Mouse (Mus musculus) mouse embryonic stem cell (cell line): ENCODE results near the gene Eno2.
"Not testable (repeated sequence)": the region's sequence is repeated elsewhere in the genome, so short reads cannot be mapped to it uniquely, and the experiment has no call there.

Experiments used
- in situ Hi-C, 2 experiments: fragments of 300-500 bp; cut with MboI; formaldehyde crosslinking; loops; 1 replicate in 1 of 2; 3 replicates in 1 of 2; pipeline ENCODE4 v1.14.3; 2019 to 2020; ENCODE audit warnings: low sequenced_read_pairs in 2 of 2, low pct_unique_long_range_greater_than_20kb in 1 of 2, mixed read lengths in 1 of 2; ENCODE audit not compliant: unreplicated experiment in 1 of 2

The Eno2 gene

DNA sequence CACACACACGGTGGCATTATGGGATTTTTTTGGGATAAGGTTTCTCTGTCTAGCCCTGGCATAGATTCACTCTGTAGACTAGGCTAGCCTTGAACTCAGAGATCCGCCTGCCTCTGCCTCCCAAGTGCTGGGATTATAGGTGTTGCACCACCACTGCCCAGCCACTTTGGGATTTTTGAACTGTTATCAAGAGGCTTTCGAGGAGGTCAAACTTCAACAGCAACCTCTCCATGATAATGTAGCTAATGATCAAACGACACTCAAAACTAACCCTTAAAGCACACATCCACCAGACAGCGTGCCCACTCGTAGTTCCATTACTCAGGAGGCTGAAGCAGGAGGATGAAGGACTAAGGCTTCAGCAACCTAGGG is 38.5 kb upstream of the Eno2 start:
- in situ Hi-C loops: no loop called here

DNA sequence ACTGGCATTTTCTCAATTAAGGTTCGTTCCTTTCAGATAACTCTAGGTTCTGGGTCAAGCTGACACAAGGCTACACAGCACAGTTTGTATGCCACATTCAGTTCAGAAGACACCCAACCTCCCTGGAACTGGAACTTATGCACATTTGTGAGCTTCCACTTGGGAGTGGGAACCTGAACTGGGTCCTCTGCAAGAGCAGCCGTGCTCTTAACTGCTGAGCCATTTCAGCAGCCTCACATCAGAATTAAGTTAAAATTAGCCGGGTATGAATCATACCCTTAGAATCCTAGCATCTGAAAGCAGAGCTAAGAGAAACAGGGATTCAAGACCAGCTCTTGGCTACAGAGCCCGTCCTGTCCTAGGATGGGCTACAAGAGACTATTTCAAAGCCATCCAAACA is 37.9 kb upstream of the Eno2 start:
- in situ Hi-C loops: no loop called here

DNA sequence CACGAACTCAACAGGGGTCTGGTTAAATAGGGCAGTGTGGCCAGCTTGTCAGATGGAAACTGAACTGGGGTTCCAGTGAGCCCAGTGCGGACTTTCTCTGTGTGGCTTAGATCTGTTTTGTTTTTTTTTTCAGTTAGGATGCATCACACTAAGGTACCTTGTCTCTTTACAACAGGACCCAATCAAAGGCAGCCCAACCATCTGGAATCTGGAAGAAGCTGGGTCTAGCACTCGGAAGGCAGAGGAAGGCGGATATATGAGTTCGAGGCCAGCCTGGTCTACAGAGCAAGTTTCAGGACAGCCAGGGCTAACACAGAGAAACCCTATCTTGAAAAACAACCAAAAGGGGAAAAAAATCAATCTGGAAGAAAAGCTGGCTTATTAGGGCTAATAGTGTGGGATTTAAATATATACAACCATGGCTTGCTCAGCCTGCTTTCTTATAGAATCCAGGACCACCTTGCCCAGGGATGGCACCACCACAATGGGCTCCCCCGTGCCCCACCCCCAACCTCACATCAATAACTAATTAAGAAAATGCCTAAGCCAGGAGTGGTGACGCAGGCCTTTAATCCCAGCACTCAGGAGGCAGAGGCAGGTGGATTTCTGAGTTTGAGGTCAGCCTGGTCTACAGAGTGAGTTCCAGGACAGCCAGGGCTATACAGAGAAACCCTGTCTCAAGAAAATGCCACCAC is 37.1 kb upstream of the Eno2 start:
- in situ Hi-C loops: no loop called here

DNA sequence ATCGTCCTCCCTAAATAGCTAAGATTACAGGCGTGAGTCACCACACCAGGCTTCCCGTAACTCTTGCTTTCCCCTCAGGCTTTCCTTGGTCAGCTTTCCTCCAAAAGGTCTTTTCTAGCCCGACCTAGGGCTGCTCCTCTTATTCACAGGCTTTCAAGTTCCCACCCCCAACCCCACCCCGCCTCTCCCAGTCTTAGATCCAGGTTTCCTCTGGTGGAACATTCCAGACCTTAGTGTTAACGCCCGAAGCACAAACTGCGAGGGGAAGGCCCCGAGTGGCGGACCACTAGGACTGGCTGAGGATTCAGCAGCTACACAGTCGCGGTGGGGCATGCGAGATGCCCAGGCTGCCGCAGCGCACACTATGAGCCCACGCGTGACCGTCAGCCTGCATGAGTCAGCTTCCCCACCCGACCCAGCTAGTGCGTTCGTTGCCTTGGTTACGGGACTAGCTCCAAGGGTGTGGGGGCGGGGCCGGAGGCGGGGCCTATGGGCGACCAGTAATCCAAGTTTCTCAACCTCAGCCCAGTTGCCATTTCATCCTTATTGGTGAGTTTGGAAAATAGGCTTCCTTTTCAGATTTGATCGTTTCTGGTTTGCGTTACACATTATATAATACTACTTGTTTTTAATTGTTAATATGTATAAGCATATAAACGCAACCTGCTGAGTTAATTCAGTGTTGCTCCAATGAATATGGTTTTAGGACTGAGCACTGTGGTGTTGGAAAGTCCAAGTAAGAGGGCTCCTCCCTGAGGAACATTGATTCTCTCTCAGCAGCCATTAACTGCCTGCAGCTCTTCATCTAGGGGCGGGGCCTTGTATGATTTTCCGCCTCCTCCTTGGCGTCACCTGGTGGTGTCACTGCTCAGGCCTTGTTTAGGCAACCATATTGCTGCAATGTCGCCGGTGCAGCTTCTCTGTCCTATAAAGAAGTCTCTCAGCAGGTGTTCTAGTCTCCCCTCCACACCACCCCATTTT is 36.2 kb upstream of the Eno2 start:
- in situ Hi-C loops: no loop called here

DNA sequence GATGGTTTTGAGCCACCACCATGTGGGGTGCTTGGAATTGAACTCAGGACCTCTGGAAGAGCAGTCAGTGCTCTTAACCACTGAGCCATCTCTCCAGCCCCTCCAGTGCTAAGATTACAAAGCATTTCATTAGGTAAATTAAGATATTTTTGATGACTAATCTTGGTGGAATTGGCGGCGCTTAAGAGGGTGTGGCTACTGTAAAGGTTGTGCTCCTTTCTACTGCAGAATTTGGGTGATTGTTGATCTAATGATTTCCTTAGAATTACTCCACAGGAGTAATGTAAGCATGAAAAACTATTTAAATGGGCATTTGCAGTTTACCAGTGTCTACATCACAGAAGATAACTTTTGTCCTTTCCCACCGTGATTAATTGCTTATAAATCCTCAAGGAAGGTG is 34.9 kb upstream of the Eno2 start:
- in situ Hi-C loops: no loop called here

DNA sequence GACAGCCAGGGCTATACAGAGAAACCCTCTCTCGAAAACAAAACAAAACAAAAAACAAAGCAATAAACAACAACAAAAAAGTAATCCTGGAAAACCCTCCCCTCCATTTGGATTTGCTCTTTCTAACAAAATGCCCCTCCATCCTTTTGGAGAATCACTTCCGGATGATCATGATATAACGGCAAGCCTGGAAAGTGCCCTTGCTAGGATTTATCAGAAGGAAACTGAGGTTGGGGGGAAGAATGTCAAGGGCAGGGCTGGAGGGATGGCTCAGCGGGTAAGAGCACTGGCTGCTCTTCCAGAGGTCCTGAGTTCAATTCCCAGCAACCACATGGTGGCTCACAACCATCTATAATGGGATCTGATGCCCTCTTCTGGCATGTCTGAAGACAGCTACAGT is 34.2 kb upstream of the Eno2 start:
- in situ Hi-C loops: not testable (repeated sequence)

DNA sequence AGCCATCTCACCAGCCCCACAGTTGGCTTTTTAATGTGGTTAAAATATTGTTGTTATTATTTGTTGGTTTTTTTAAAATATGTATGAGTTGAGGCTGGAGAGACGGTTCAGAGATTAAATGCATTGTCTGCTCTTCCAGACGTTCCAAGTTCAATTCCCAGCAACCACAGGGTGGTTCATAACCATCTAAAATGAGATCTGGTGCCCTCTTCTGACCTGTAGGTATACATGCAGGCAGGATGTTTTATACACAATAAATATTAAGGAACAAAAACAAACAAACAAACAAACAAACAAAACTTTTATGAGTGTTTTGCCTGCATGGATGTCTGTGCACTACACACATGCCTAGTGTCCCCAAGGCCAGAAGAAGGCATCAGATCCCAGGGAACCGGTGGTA is 33.6 kb upstream of the Eno2 start:
- in situ Hi-C loops: no loop called here

DNA sequence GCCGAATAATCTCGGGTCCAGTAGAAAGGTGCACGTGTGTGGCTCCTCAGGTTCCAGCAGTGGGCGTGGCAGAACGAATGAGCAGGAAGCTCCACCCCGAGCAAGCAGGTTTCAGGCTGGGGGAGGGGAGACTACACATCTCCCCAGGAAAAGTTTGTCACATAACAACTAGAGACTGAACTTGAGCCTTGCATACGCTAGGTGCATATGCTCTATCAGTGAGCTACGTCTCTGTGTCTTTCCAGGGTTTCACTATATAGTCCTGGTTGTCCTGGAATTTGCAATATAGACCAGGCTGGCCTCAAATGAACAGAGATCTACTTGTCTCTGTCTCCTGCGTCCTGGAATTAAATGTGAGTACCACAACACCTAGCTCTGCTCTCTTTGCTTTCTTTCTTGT is 32.9 kb upstream of the Eno2 start:
- in situ Hi-C loops: not testable (repeated sequence)

DNA sequence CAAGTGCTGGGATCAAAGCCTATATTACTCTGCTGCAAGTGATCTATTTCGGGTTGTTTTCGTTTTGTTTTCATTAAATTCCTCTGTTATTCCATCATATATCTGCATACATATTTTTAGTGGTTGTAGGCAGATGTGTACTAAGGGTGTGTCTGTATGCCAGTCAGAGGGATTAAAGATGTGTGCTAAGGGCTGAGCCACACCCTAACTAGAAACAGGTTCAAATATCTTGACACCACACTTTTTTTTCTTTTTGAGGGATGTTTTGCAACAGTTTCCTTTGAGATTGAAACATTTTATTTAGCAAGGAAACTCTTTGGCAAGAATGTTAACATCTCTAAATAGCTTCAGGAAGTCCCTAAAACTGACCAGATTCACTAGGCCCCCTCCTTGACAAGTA is 26.7 kb upstream of the Eno2 start:
- in situ Hi-C loops: no loop called here

DNA sequence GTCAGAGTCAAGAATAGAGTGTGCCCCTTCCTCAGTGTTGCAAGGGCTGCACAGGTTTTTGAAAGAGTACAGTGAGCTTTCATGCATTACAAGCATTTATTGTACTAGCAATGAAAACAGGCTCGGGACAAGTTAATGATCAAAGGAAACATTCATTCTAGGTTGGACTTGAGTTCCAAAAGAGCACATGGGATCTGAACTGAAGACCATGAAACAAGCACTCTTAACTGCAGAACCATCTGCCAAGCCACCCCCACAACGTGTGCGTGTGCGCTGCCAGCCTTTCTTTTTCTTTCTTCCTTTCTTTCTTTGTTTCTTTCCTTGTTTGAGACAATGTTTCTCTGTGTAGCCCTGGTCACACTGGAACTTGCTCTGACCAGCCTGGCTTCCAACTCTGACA is 26.3 kb upstream of the Eno2 start:
- in situ Hi-C loops: no loop called here

DNA sequence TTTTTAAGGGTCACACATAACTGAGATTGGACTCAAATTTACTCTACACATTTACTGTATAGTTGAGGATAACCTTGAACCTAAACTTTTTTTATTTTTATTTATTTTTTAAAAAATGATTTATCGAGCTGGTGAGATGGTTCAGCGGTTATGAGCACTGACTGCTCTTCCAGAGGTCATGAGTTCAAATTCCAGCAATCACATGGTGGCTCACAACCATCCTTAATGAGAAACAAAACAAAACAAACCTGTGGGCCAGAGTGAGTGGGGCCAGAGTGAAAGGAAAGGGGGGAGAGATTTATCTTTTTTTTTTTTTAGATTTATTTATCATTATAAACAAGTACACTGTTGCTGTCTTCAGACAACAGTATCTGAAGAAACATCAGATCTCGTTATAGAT is 22.4 kb upstream of the Eno2 start:
- in situ Hi-C loops: no loop called here

DNA sequence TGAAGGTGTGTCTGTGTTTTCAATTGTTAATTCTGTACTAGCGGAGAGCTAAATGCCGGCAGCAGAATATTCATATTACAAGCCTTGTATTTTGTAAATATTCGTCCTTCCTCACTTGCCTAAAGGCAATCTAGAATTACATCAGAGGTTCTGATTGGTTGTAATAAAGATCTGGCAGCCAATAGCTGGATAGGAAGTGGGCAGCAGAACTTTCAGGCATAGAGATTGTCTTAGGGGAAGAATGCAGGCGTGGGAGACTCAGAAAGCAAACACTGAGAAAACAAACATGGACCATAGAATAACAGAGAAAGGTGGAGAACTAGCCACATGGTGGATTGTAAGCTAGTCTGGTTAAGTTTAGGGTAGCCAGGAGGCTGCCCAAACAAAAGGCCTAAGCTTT is 20.6 kb upstream of the Eno2 start:
- in situ Hi-C loops: no loop called here

DNA sequence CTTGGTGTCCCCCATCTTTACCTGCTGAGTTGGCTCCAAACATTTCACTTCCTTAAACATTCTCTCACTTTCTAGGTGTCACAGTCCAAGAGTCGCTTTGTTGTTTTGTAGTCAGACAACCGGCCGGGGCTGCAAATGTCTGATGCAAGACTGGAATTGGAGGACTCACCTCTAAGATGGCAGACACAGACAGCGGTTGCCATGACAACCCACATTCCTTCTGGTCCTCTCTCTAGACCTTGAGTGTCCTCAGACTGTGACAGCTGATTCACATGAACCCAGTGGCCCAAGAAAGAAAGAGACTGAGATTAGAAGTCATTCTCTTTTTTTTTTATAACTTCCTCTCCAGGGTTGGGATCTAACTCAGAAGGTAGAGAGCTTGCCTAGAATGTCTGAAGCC is 20.0 kb upstream of the Eno2 start:
- in situ Hi-C loops: no loop called here

DNA sequence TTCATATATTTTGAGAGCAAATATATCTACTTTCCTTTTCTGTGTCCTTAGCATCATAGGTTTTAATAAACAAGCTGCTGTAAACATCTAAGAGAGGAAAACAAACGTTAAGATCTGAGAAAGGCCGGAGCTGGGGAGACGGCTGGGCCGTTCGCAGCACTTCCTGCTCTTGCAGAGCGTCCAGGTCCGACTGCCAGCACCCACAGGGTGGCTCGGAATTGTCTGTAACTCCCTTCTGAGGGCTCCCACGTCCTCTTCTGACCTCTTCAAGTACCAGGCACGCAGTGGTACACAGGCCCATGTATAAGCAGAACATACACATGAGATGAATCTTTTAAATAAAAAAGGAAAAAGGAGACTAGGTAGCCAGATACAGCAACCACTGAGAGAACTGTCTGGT is 18.2 kb upstream of the Eno2 start:
- in situ Hi-C loops: no loop called here

DNA sequence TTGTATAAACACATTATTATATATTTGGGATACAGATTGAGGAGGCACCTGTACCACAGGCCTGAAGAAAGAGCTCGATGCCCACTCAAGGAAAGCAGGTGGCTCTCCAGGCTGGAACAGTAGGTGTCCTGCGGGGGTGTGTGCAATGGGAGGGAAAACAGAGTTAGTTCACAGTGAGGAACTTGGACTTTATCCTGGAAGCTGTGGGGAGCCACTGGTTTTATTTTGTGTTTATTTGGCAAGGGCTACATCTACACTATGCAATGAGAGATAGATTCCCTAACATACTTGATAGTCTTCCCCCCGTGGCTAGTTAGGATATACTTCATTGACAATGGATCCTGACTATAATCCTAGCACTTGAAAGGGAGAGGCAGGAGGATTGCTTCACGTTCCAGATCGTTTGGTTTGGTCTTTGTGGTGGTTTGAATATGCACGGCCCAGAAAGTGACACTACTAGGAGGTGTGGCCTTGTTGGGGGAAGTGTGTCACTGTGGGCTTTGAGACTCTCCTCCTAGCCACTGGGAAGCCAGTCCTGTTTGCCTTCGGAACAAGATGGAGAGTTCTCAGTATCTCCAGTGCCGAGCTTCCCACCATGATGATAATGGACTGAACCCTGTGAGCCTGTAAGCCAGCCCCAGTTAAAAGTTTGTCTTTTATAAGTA is 17.4 kb upstream of the Eno2 start:
- in situ Hi-C loops: no loop called here

DNA sequence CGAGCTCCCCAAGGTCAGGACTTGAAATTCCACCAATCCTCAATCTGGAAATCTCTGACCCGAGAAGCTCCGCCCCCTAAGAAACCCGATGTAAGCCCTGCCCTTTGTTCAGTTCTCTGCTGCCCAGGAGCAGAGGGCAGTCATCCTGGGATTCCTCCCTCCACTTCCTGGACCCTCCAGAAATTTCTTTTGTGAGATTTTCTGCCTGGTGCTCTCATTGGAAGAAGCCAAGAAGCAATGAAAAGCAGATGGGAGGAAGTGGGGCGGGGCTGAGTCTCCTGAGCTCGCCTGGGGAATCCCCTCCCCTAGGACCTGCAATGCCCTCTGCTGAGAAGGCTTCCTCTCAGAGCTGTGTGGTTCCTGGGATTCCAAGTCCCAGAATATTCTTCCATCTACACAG is 13.0 kb upstream of the Eno2 start:
- in situ Hi-C loops: no loop called here

DNA sequence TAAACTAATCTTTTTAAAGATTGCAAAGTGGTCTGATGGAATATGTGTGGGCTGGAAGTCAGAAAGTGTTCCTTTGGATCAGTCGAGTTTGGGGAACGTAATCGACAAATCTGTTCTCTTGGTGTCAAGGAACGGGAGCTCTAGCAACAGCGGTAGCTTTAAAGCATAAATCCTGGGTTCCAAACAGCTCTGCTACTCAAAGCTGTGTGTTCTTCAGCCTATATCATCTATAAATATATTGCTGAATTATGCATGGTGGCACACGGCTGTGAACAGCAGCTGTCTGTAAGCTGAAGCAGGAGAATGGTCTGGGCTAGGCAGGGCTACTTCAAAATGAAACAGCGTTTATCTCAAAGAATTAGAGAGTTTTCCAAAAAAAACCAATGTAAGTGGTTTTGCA is 11.4 kb upstream of the Eno2 start:
- in situ Hi-C loops: no loop called here

DNA sequence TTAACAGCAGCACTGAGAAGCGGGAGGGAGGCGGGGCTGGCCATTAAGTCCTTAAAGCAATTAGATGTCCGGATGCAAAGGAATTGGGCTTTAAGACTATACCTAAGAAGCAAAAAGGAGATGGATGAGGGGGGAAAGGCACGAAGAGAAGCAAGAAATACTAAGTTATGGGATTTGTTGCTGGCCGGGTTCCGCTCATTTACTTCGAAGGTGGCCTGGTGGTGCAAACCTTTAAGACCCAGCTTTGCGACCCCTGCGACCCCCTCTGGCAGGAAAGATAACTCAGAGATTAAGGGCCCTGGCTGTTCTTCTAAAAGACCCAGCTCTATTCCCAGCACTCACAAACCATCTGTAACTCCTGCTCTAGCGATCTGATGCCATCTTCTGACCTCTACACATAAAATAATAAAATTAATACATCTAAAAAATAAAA is 10.5 kb upstream of the Eno2 start:
- in situ Hi-C loops: no loop called here

DNA sequence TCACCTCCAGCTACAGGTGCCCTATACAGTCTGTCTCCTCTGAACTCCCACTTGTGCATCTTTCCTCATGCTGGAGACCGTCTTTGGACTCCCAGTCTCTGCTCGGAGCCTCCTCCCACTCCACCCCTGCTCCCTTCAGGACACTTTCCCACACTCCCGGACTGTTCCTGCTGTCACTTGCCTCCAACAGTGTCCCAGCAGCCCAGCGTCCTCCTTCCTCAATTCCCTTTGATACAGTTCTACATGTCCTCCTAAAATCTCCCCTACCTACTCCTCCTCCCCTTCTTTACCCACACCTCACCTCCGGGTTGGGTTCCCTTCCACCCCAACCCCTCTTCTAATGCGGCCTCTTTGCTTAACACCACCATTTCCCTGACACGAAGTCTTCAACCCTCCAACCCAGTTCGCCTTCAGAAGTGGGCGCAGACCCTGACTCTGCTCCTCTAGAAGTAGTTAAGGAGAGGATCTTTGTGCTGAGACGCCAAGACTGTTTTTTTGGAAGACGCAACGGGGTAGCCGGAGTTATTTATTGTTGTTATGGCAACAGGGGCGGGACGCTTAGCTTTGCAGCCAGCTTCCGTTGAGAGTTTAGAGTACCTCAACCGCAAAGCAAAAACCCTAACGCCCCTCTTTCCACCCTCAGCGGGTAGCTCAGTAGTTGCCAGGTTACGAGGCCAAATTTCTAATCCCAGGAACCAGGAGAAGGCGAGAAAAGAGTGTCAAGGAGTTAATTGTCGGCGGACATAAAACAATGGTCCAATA is 9.9 kb upstream of the Eno2 start, which contains the start of gene Lrrc23:
Lrrc23 (minus strand) TSS at position 506 of the 762 bp plus-strand sequence.
- in situ Hi-C loops: no loop called here
